Mouse (Mus musculus) splenic B cell, adult 2 months (primary cell): ENCODE measurements around the gene Fam196b.
A peak's percentile ranks its signal among the peaks of the same experiment; 100 is the strongest.

ENCODE experiments used
- DNase-seq: peaks from one replicate; pipeline ENCODE4 v3.0.0-alpha.2; 2011; ENCODE audit warnings: low read depth, low spot score
- H3K27me3 ChIP-seq: 2 replicates; pipeline ENCODE4 v1.6.1; 2012; ENCODE audit warnings: mild to moderate bottlenecking, low read length, moderate library complexity, mixed read lengths; ENCODE audit not compliant: control insufficient read depth, poor library complexity, insufficient read depth, severe bottlenecking
- H3K36me3 ChIP-seq: 2 replicates; pipeline ENCODE4 v1.6.1; 2012; ENCODE audit warnings: mild to moderate bottlenecking, low read length, moderate library complexity, mixed read lengths; ENCODE audit not compliant: control insufficient read depth, poor library complexity, insufficient read depth, severe bottlenecking

Gene Fam196b

GRCm38 (mm10) chr11:34309360-34309759 is 5.3 kb upstream of the Fam196b start:
- Histone ChIP-seq H3K36me3 (peaks cover 18% of the 10 kb centered on the region), H3K27me3 (no peaks in the 10 kb centered on the region)
- DNase-seq, result no peak

GRCm38 (mm10) chr11:34311717-34312116 is 2.9 kb upstream of the Fam196b start:
- H3K36me3 ChIP-seq, result peaks cover 15% of the 10 kb centered on the region
- no peak for DNase-seq
- no peaks in the 10 kb centered on the region for H3K27me3 ChIP-seq

GRCm38 (mm10) chr11:34312208-34312607 is 2.4 kb upstream of the Fam196b start:
- DNase-seq, result no peak
- no peaks in the 10 kb centered on the region for H3K27me3 ChIP-seq
- H3K36me3 ChIP-seq, result peaks cover 13% of the 10 kb centered on the region

- no peaks in the 10 kb centered on the region for H3K27me3 ChIP-seq
- no peak for DNase-seq
These were observed 761 bp downstream of the Fam196b start for GRCm38 (mm10) chr11:34315383-34315782.

GRCm38 (mm10) chr11:34316176-34316575 is 1.6 kb downstream of the Fam196b start:
- Histone ChIP-seq H3K27me3 (no peaks in the 10 kb centered on the region), H3K36me3 (peaks cover 6% of the 10 kb centered on the region)
- DNase-seq, result no peak

More at GRCm38 (mm10) chr11:34315383-34315782, 761 bp downstream of the Fam196b start:
- H3K36me3 ChIP-seq, result peaks cover 6% of the 10 kb centered on the region

GRCm38 (mm10) chr11:34317001-34317400 is 2.4 kb downstream of the Fam196b start:
- Histone ChIP-seq H3K27me3 (no peaks in the 10 kb centered on the region), H3K36me3 (peaks cover 3% of the 10 kb centered on the region)
- DNase-seq, result no peak

GRCm38 (mm10) chr11:34319282-34319681 is 4.7 kb downstream of the Fam196b start:
- DNase-seq, result no peak
- H3K27me3 ChIP-seq, result no peaks in the 10 kb centered on the region
- peaks cover 2% of the 10 kb centered on the region for H3K36me3 ChIP-seq

GRCm38 (mm10) chr11:34323664-34324063 is 9.0 kb downstream of the Fam196b start:
- no peak for DNase-seq
- Histone ChIP-seq H3K27me3 (no peaks in the 10 kb centered on the region), H3K36me3 (peaks cover 2% of the 10 kb centered on the region)

GRCm38 (mm10) chr11:34332344-34333031 is 17.9 kb downstream of the Fam196b start:
- no peaks in the 10 kb centered on the region for H3K27me3 ChIP-seq
- no peak for DNase-seq
- no peaks in the 10 kb centered on the region; the same call in 1 of the 2 replicates for H3K36me3 ChIP-seq

GRCm38 (mm10) chr11:34337907-34338306 is 23.3 kb downstream of the Fam196b start:
- H3K36me3 ChIP-seq, result 0 out of 2 replicates have a peak, but pooled peaks cover 2% of the 10 kb centered on the region
- DNase-seq, result peak; percentile 31
- H3K27me3 ChIP-seq, result no peaks in the 10 kb centered on the region

- 0 out of 2 replicates have a peak, but pooled peaks cover 2% of the 10 kb centered on the region for H3K36me3 ChIP-seq
- H3K27me3 ChIP-seq, result no peaks in the 10 kb centered on the region
- no peak for DNase-seq
These were observed 25.1 kb downstream of the Fam196b start for GRCm38 (mm10) chr11:34339693-34340092.

GRCm38 (mm10) chr11:34343742-34344307 is 29.2 kb downstream of the Fam196b start:
- H3K27me3 ChIP-seq, result no peaks in the 10 kb centered on the region
- peak; percentile 15 for DNase-seq
- H3K36me3 ChIP-seq, result 0 out of 2 replicates have a peak, but pooled peaks cover 5% of the 10 kb centered on the region

- Histone ChIP-seq H3K27me3 (no peaks in the 10 kb centered on the region), H3K36me3 (0 out of 2 replicates have a peak, but pooled peaks cover 5% of the 10 kb centered on the region)
- DNase-seq, result no peak
These were observed 29.7 kb downstream of the Fam196b start for GRCm38 (mm10) chr11:34344310-34344709.

- DNase-seq, result no peak
- Histone ChIP-seq H3K27me3 (no peaks in the 10 kb centered on the region), H3K36me3 (peaks cover 5% of the 10 kb centered on the region; the same call in 1 of the 2 replicates)
These were observed 33.8 kb downstream of the Fam196b start for GRCm38 (mm10) chr11:34348287-34348918.

- H3K36me3 ChIP-seq, result peaks cover 5% of the 10 kb centered on the region; the same call in 1 of the 2 replicates
- H3K27me3 ChIP-seq, result no peaks in the 10 kb centered on the region
- DNase-seq, result no peak
These were observed 34.9 kb downstream of the Fam196b start for GRCm38 (mm10) chr11:34349453-34350056.
